Mouse (Mus musculus): Measurements from ENCODE around the gene Asb10.

GRCm38 (mm10) chr5:24553621-24554244, 13.0 kb upstream of the Asb10 start:
- no peak for TF ChIP-seq POLR2A (IDR thresholded peaks at IDR 0.05; ENCODE audit: borderline replicate concordance, control insufficient read depth, low read depth, low read length)
- no peak for TF ChIP-seq CTCF (IDR thresholded peaks at IDR 0.05; ENCODE audit: control insufficient read depth, insufficient read depth, low read length)
